Mouse (Mus musculus) small intestine, adult 2 months (tissue): Measurements from ENCODE around the gene Kcnk2.

Experiments used
- CTCF ChIP-seq: fragments of 200-500 bp; IDR thresholded peaks from 2 replicates; pipeline ENCODE4 v1.5.1; 2012; ENCODE audit warnings: low read depth, mild to moderate bottlenecking, control low read depth, inconsistent platforms, low read length, moderate library complexity, mixed read lengths; ENCODE audit not compliant: insufficient replicate concordance, insufficient read length; ENCODE audit errors: extremely low read depth
- POLR2A ChIP-seq: fragments of 200-500 bp; IDR thresholded peaks from 2 replicates; pipeline ENCODE4 v1.6.1; 2012; ENCODE audit warnings: low read depth, mild to moderate bottlenecking, control low read depth, inconsistent platforms, low read length, moderate library complexity

DNA sequence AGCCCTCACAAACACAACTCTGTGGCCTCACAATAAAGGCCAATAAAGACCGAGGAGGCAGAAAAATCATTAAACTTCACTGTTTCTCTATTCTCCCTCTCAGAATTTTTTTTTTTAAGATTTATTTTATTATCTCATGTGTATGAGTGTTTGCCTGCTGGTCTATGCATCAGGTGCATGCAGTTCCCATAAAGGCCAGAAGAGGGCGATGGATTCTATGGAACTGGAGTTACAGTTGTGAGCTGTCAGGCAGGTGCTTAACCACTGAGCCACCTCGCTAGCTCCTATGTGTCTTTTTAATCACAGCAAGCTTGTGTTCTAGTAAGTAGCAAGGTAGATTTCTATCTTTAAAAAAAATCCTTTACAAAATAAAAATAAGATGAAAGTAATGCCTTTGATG lies 148.9 kb downstream of the Kcnk2 start:
- no peak for TF ChIP-seq CTCF
- TF ChIP-seq POLR2A = no peak
